Mouse (Mus musculus) kidney, adult 9 months (tissue): ENCODE data around the gene Acvr1.
A peak's percentile ranks its signal among the peaks of the same experiment; 100 is the strongest.

Experiments
- DNase-seq: peaks from one replicate; pipeline ENCODE4 v3.0.0; 2022

The Acvr1 gene

GRCm38 (mm10) chr2:58514489-58514888 is 52.5 kb downstream of the Acvr1 start:
- DNase-seq = no peak

- DNase-seq = no peak
Measured at GRCm38 (mm10) chr2:58513212-58513611, 53.7 kb downstream of the Acvr1 start.

DNA sequence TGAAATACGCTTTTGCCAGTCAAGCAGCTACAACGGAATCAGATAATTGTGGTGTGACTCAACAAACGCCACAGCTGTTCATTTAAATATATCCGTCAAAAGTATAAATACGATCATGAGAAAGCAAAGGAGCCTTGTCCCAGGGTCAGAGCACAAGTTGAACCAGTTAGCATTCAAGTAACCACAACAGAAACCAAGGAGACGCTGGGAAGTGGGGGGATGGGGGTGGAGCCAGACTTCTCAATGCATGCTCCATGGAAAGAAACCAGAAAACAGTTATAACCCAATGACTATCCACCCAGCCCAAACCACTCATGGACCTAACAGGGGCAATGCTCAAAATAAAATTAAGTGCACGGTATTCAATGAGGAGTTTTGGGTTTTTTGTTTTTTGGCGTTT is 56.8 kb downstream of the Acvr1 start:
- DNase-seq = no peak

- DNase-seq = no peak
Measured at GRCm38 (mm10) chr2:58505306-58506090, 61.5 kb downstream of the Acvr1 start.

DNA sequence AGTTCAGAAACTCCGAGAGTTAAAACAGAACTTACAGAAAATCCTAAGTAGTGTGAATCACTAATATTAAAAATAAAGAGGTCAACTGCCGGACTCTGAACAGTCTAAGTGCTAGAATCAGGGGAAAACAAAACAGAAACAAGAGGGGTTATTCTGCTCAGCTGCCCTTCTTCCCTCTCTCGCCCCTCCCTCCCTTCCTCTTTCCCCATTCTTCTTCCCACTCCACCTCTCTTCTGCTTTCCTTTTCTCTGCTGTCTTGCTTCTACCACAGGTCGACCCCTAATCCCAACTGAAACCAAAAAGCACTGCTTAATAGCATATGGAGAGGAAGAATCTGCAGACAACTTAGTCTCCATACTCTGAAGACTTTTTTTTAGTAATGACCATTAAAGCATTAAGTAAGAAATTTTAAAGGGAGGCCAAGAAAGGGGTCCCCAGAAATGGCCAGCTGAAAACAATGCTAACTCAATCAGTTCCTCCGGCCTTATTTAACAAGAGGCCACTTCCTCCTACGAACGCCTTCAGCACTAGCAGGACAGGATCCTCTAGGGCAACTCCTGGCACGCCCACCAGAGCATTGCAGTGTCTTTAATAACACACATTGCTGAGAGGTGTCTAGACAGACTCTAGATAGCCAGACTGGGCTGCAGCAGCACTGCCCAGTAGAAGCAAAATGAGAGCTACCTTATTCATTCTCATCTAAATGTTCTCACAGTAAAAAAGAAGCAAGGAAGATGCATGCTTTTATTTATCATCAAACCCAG is 70.1 kb downstream of the Acvr1 start:
- no peak for DNase-seq

DNA sequence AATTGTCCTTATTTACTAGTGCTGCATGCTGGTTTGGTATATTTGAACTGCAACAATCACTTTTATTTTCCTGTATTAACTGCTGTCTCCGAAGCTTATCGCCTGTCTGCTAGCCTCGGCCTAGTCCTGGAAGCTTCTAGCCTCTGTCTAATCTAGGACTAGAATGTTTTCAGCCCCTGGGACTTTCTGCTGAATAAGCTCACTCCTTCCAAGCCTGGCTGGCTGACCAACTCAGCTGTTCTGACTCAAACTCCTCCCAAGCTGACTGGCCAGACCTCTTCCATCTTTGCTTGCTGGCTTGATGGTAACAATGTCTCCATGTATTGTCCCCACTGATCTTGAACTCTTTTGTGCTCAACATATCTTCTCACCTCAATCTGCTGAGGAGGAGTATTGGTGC is 71.7 kb downstream of the Acvr1 start:
- no peak for DNase-seq

DNA sequence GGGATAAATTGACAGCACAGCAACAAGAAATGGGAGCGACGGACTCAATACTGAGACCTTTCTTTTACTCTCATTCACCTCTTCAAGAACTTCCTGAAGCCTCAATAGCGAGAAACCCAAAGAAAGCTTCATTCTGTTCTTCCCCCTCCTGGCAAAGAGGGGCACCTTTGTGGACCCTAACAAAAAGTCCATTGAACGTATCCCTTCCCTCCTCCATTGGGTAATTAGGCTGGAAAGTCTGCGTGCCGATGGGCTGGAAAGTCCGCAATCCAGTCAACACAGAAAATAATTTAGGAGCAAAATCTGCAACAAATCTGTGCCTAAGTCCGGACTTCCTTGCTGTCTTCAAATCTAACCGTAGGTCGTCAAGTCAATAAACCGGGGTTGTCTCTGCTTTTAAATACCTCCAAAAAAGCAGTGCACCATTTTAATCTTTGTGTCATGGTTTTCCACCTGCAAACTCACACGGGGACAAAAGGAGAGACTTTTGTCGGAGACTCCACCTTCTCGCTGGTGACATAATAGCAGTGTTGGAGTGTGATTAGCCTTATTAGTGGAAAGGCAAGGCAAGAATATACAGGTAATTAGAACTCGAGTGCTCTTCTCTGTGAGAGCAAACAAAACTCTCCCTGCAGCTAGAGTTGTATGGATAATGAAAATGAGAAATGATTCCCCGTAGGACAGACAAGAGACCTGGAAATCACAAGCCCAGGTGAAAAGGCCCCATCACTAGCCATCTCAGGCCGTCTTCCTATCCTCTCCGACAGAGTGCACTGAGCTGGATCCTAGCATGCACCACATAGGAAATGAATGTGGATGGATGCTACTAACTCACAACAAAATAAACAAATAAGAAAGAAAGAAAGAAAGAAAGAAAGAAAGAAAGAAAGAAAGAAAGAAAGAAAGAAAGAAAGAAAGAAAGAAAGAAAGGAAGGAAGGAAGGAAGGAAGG is 73.0 kb downstream of the Acvr1 start:
- no peak for DNase-seq

GRCm38 (mm10) chr2:58489275-58489674 is 77.7 kb downstream of the Acvr1 start:
- peak; percentile 55 for DNase-seq

- DNase-seq = no peak
Measured at GRCm38 (mm10) chr2:58488404-58488803, 78.6 kb downstream of the Acvr1 start.

GRCm38 (mm10) chr2:58487279-58487560 is 79.7 kb downstream of the Acvr1 start:
- no peak for DNase-seq

GRCm38 (mm10) chr2:58486441-58487278 is 80.3 kb downstream of the Acvr1 start:
- no peak for DNase-seq

DNA sequence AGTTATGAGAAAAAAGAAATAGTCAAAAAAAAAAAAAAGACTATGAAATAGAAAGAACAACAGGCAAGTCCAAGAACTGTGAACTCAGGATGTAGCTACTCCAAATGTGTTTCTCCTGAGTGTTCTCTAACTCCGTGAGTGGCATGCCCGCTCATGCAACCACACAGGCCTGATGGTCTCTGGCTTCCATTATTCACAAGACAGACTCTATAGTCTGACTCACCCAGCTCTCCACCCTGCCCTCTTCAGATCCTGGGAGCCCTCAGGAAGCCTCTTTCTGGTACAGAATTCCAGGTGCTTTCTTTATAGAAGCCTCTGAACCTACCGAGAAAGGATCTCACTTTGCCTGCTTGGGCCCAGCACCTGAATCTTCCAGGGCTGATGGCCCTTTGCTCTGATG is 81.3 kb downstream of the Acvr1 start:
- no peak for DNase-seq

DNA sequence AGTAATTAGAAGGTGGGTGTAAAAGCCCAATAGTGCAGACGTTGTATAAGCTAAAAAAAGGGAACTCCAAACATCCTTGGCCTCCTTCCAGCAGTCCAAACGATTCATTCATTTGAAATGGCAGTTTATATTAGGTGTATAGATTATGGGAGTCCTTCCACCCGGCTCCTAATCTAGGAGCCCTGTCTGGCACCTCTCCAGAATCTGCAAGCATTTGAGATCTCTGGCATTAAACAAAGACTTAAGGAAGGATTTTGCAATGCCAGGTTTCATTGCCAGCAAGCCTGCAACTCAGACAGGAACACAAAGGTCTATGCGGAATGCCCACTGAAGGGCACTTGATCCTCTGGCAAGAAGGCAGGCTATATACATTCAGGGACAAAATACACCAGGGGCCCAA is 81.8 kb downstream of the Acvr1 start:
- DNase-seq = no peak

DNA sequence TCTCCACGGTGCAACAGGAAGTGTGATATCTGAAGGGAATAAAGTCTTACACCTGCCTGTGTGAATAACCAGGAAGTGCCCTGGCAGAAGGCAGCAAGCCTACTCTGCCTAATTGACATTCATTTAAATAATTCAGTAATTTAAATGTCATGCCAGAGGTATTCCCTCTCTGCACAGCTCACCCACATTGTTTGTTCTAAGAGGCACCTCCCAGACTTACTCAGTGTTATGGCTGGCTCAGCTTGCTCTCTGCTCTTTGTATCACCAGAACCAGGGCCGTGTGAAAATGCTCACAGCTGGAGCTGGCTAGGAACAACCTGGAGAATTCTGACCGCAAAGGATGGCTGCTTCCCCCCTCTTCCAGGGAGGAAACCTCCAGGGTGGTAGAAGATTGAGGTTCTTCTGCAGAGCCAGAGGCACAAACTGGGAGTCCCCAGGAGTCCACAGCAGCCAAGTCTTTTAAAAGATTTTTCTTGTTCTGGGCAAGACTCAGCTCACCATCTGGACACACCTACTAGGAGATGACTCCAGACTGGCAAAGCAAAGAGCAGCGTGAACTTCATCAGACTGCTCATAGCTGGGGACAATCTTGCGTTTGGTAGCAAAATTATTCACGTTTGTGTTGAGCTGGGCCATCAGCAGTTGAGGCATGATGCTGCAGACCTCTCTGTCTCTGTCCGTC is 82.5 kb downstream of the Acvr1 start:
- no peak for DNase-seq

- DNase-seq = no peak
Measured at GRCm38 (mm10) chr2:58481450-58482100, 85.4 kb downstream of the Acvr1 start.

DNA sequence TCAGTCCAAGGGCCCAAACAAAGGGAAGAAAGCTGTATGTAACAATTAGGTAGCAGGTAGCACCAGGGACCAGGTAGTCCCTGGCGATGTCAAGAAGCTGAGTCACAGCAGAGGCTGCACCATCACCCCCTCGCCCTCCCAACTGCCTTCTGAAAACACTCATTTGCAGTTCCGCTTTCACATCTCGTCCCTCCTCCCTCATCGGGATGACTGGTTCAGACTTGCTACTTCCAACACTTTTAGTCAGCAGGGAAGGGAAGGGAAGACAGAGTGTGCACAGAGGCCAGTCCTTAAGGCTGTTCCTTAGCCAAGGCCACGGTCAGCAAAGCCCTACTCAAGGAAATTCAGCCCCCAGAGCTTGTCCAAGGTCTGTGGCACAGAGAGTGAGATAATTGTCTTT is 86.2 kb downstream of the Acvr1 start:
- no peak for DNase-seq

- no peak for DNase-seq
Measured at GRCm38 (mm10) chr2:58479536-58479935, 87.4 kb downstream of the Acvr1 start.

GRCm38 (mm10) chr2:58478144-58478543 is 88.8 kb downstream of the Acvr1 start:
- no peak for DNase-seq

- peak; percentile 92 for DNase-seq
Measured at GRCm38 (mm10) chr2:58476956-58477715, 89.8 kb downstream of the Acvr1 start.

DNA sequence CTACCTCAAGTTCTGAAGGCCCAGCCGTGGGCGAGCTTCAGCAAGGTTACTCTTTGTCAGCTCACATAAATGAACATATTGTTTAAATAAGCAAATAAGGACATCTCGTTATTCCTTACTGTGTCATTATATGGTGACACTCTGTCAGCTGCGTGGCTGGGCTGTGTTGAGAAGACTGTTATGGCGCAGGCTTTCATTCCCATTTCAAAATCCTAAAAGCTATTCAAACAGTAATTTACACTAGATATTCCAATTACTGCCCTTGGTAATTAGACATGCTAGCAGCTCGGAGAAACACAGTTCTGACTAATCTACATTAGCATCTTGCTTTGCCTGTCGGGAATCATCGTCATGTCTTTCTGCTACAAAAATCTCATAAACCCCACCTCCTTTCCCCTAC is 91.4 kb downstream of the Acvr1 start:
- no peak for DNase-seq

DNA sequence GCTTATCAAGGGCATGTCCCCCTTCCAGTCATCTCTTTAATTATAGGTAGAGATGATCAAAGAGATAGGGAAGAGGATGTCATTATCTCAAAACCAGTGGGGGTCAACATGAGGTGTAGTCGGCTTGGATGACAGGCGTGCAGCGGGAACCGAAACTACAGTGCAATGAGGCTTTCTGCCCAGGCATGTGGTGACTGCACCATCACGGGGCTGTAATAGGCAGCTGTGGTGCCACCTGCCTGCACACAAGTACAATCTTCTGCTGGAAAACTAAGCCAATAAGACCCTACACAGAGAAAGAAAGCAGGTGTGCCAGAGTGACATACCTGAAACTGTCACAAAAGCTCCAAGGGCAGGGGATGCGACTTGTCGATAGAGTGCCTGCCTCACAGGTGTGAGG is 96.7 kb downstream of the Acvr1 start:
- no peak for DNase-seq
